Mouse (Mus musculus): Measurements from ENCODE around the gene Krt83. TPM values are rescaled to one million over a fixed set of nuclear protein-coding genes. Genes with fewer than 3 reads are reported as not detected.

Krt83 gene
- total RNA-seq (2023), result not detected

GRCm38 (mm10) chr15:101491431-101491830, at the start of gene Krt83:
TSS of gene Krt83 (minus strand) at chr15:101491512.

GRCm38 (mm10) chr15:101532720-101533119, 41.4 kb upstream of the Krt83 start, which contains the start of gene Krt84:
TSS of gene Krt84 (minus strand) at chr15:101532820.

GRCm38 (mm10) chr15:101517161-101517560, 25.8 kb upstream of the Krt83 start, which contains the start of gene Gm49425:
TSS of gene Gm49425 (minus strand) at chr15:101517261.

GRCm38 (mm10) chr15:101472952-101473528, 18.3 kb downstream of the Krt83 start, which contains the start of gene Krt86:
TSS of gene Krt86 (plus strand) at chr15:101473478.

GRCm38 (mm10) chr15:101463651-101464050, 27.7 kb downstream of the Krt83 start, which contains the start of gene Krt81:
TSS of gene Krt81 (minus strand) at chr15:101463751.

GRCm38 (mm10) chr15:101447444-101447843, 43.9 kb downstream of the Krt83 start, which contains the start of gene Krt88:
TSS of gene Krt88 (plus strand) at chr15:101447744.

GRCm38 (mm10) chr15:101438555-101438954, 52.8 kb downstream of the Krt83 start, which contains the start of gene Krt87:
TSS of gene Krt87 (minus strand) at chr15:101438804.

Other genes with a start within 250 kb of the Krt83 start
- gene Nr4a1, start 237.2 kb downstream of the Krt83 start, total RNA-seq (2023), result 467 TPM
- 74.8 TPM for gene Atg101, start 207.2 kb downstream of the Krt83 start, total RNA-seq (2023)
- gene 6030408B16Rik, start 198.3 kb downstream of the Krt83 start, total RNA-seq (2023), result 2.3 TPM
- gene Krt80, start 121.3 kb downstream of the Krt83 start, total RNA-seq (2023), result 1.3 TPM
- not detected for gene Krt7, start 80.5 kb downstream of the Krt83 start, total RNA-seq (2023)
- not detected for gene Krt87, start 52.7 kb downstream of the Krt83 start, total RNA-seq (2023)
- not detected for gene Krt88, start 43.8 kb downstream of the Krt83 start, total RNA-seq (2023)
- gene Krt81, start 27.8 kb downstream of the Krt83 start, total RNA-seq (2023), result not detected
- not detected for gene Krt86, start 18.0 kb downstream of the Krt83 start, total RNA-seq (2023)
- not detected for gene Gm49425, start 25.7 kb upstream of the Krt83 start, total RNA-seq (2023)
- not detected for gene Krt84, start 41.3 kb upstream of the Krt83 start, total RNA-seq (2023)
- gene Krt82, start 59.2 kb upstream of the Krt83 start, total RNA-seq (2023), result not detected
- gene Krt90, start 71.4 kb upstream of the Krt83 start, total RNA-seq (2023), result not detected
- not detected for gene Krt75, start 82.4 kb upstream of the Krt83 start, total RNA-seq (2023)
- gene Gm5414, start 136.7 kb upstream of the Krt83 start, total RNA-seq (2023), result not detected
- not detected for gene Gm5478, start 155.9 kb upstream of the Krt83 start, total RNA-seq (2023)
- not detected for gene Krt6b, start 188.8 kb upstream of the Krt83 start, total RNA-seq (2023)
- not detected for gene Krt6a, start 202.8 kb upstream of the Krt83 start, total RNA-seq (2023)
- gene Krt5, start 221.4 kb upstream of the Krt83 start, total RNA-seq (2023), result not detected